Mouse (Mus musculus): ENCODE data around the gene Arhgef16. TPM values are rescaled to one million over a fixed set of nuclear protein-coding genes. Genes with fewer than 3 reads are reported as not detected.

Gene Arhgef16
- total and polyA plus RNA-seq, 3 experiments, result not detected

- no peak overlapping the region for H3K27ac ChIP-seq (ENCODE audit: insufficient read depth, low read depth)
- no peak overlapping the region for H3K4me2 ChIP-seq (ENCODE audit: insufficient read depth, low read depth, poor library complexity, severe bottlenecking)
- H3K4me3 ChIP-seq (replicated peaks in 1 of 3; ENCODE audit: low read depth in 2 of 3, low read length in 2 of 3, poor library complexity in 1 of 3), result no peak overlapping the region
- H3K4me1 ChIP-seq (ENCODE audit: control insufficient read depth in 1 of 2, insufficient read depth in 2 of 2), result no peaks in the 10 kb centered on the region
- TF ChIP-seq POLR2AphosphoS2 (IDR thresholded peaks at IDR 0.05; ENCODE audit: low read depth, low read length) (no peak), RAD21 (IDR thresholded peaks at IDR 0.05; ENCODE audit: low read depth, low read length) (no peak), RCOR1 (conservative IDR thresholded peaks at IDR 0.05; ENCODE audit: low read depth, low read length) (no peak), JUND (conservative IDR thresholded peaks at IDR 0.05; ENCODE audit: low read depth, low read length) (no peak), ELF1 (IDR thresholded peaks at IDR 0.05; ENCODE audit: low read depth, low read length) (no peak), E2F4 (IDR thresholded peaks at IDR 0.05; ENCODE audit: insufficient replicate concordance, low read depth, low read length) (no peak), TCF12 (IDR thresholded peaks at IDR 0.05; ENCODE audit: low read depth, low read length) (no peak), ZC3H11A (IDR thresholded peaks at IDR 0.05; ENCODE audit: low read depth, low read length) (no peak), CHD1 (IDR thresholded peaks at IDR 0.05; ENCODE audit: low read depth, low read length) (no peak), MAX (IDR thresholded peaks at IDR 0.05; ENCODE audit: low read length) (no peak), USF1 (IDR thresholded peaks at IDR 0.05; ENCODE audit: low read depth, low read length) (no peak)
- no peaks in the 10 kb centered on the region for H3K36me3 ChIP-seq (replicated peaks in 1 of 2; ENCODE audit: control insufficient read depth in 1 of 2, insufficient read depth in 1 of 2, low read length in 1 of 2)
- dilution Hi-C loops (cut with MboI; ENCODE audit: extremely low pct_ligation_motif_present, extremely low pct_unique_long_range_greater_than_20kb, low sequenced_read_pairs), result no loop called here
- no peaks in the 10 kb centered on the region for H3K27me3 ChIP-seq (replicated peaks)
- peaks cover 98% of the 10 kb centered on the region for H3K9me3 ChIP-seq (replicated peaks; ENCODE audit: low read length)
- no peak for DNase-seq (ENCODE audit: extremely low read depth)
- H3K9ac ChIP-seq (ENCODE audit: insufficient read depth, low read depth), result no peak overlapping the region
- in situ Hi-C loops (cut with MboI; ENCODE audit: low pct_ligation_motif_present, low pct_unique_long_range_greater_than_20kb, low sequenced_read_pairs), result no loop called here
- no peaks in the 10 kb centered on the region for H3K79me2 ChIP-seq (replicated peaks; ENCODE audit: control insufficient read depth, extremely low read depth, insufficient read depth, poor library complexity, severe bottlenecking)
Observed at GRCm38 (mm10) chr4:154269520-154269919, 32.0 kb downstream of the Arhgef16 start.

GRCm38 (mm10) chr4:154267511-154267910, 34.0 kb downstream of the Arhgef16 start:
- no peaks in the 10 kb centered on the region for H3K36me3 ChIP-seq (replicated peaks in 1 of 2; ENCODE audit: control insufficient read depth in 1 of 2, insufficient read depth in 1 of 2, low read length in 1 of 2)
- TF ChIP-seq HCFC1 (IDR thresholded peaks at IDR 0.05; ENCODE audit: low read depth, low read length), result no peak
- in situ Hi-C loops (cut with MboI; ENCODE audit: low pct_ligation_motif_present, low pct_unique_long_range_greater_than_20kb, low sequenced_read_pairs), result no loop called here

GRCm38 (mm10) chr4:154262071-154262470, 39.4 kb downstream of the Arhgef16 start:
- DNase-seq (ENCODE audit: extremely low read depth), result no peak
- in situ Hi-C loops (cut with MboI; ENCODE audit: low pct_ligation_motif_present, low pct_unique_long_range_greater_than_20kb, low sequenced_read_pairs), result no loop called here
- H3K4me3 ChIP-seq (replicated peaks in 1 of 3; ENCODE audit: low read depth in 2 of 3, low read length in 2 of 3, poor library complexity in 1 of 3), result no peak overlapping the region
- H3K27ac ChIP-seq (ENCODE audit: insufficient read depth, low read depth), result no peak overlapping the region
- H3K27me3 ChIP-seq (replicated peaks), result no peaks in the 10 kb centered on the region
- dilution Hi-C loops (cut with MboI; ENCODE audit: extremely low pct_ligation_motif_present, extremely low pct_unique_long_range_greater_than_20kb, low sequenced_read_pairs), result no loop called here
- H3K4me2 ChIP-seq (ENCODE audit: insufficient read depth, low read depth, poor library complexity, severe bottlenecking), result no peak overlapping the region
- H3K4me1 ChIP-seq (ENCODE audit: control insufficient read depth in 1 of 2, insufficient read depth in 2 of 2), result no peaks in the 10 kb centered on the region
- no peaks in the 10 kb centered on the region for H3K36me3 ChIP-seq (replicated peaks in 1 of 2; ENCODE audit: control insufficient read depth in 1 of 2, insufficient read depth in 1 of 2, low read length in 1 of 2)
- no peak for TF ChIP-seq SIN3A (IDR thresholded peaks at IDR 0.05; ENCODE audit: low read length)
- no peak for TF ChIP-seq IRF4 (IDR thresholded peaks at IDR 0.05; ENCODE audit: low read depth, low read length)
- TF ChIP-seq MAZ (IDR thresholded peaks at IDR 0.05; ENCODE audit: low read depth, low read length), result no peak
- TF ChIP-seq BHLHE40 (IDR thresholded peaks at IDR 0.05; ENCODE audit: low read depth, low read length), result no peak
- TF ChIP-seq EP300 (IDR thresholded peaks at IDR 0.05; ENCODE audit: low read length), result no peak
- no peak for TF ChIP-seq TBP (conservative IDR thresholded peaks at IDR 0.05; ENCODE audit: low read depth, low read length)
- no peak for TF ChIP-seq MAFK (IDR thresholded peaks at IDR 0.05; ENCODE audit: insufficient replicate concordance, low read length)
- TF ChIP-seq ELF1 (IDR thresholded peaks at IDR 0.05; ENCODE audit: low read depth, low read length), result no peak
- no peak for TF ChIP-seq ZMIZ1 (IDR thresholded peaks at IDR 0.05; ENCODE audit: low read depth, low read length)
- no peak for TF ChIP-seq ZNF384 (IDR thresholded peaks at IDR 0.05; ENCODE audit: low read depth, low read length)
- TF ChIP-seq MAX (IDR thresholded peaks at IDR 0.05; ENCODE audit: low read length), result no peak
- no peak for TF ChIP-seq ETS1 (conservative IDR thresholded peaks at IDR 0.05; ENCODE audit: low read depth, low read length)
- no peak for TF ChIP-seq MYC (IDR thresholded peaks at IDR 0.05; ENCODE audit: low read depth, low read length)
- H3K9me3 ChIP-seq (replicated peaks; ENCODE audit: low read length), result peaks cover 96% of the 10 kb centered on the region
- H3K79me2 ChIP-seq (replicated peaks; ENCODE audit: control insufficient read depth, extremely low read depth, insufficient read depth, poor library complexity, severe bottlenecking), result no peaks in the 10 kb centered on the region
- H3K9ac ChIP-seq (ENCODE audit: insufficient read depth, low read depth), result no peak overlapping the region

More at GRCm38 (mm10) chr4:154267511-154267910, 34.0 kb downstream of the Arhgef16 start:
- H3K4me2 ChIP-seq (ENCODE audit: insufficient read depth, low read depth, poor library complexity, severe bottlenecking), result no peak overlapping the region
- dilution Hi-C loops (cut with MboI; ENCODE audit: extremely low pct_ligation_motif_present, extremely low pct_unique_long_range_greater_than_20kb, low sequenced_read_pairs), result no loop called here
- peak overlapping the region in 1 of 3 experiments; percentile 6 for H3K4me3 ChIP-seq (replicated peaks in 1 of 3; ENCODE audit: low read depth in 2 of 3, low read length in 2 of 3, poor library complexity in 1 of 3)
- no peak overlapping the region for H3K9ac ChIP-seq (ENCODE audit: insufficient read depth, low read depth)
- peaks cover 93% of the 10 kb centered on the region for H3K9me3 ChIP-seq (replicated peaks; ENCODE audit: low read length)
- no peaks in the 10 kb centered on the region for H3K4me1 ChIP-seq (ENCODE audit: control insufficient read depth in 1 of 2, insufficient read depth in 2 of 2)
- H3K27ac ChIP-seq (ENCODE audit: insufficient read depth, low read depth), result no peak overlapping the region
- no peaks in the 10 kb centered on the region for H3K79me2 ChIP-seq (replicated peaks; ENCODE audit: control insufficient read depth, extremely low read depth, insufficient read depth, poor library complexity, severe bottlenecking)
- DNase-seq (ENCODE audit: extremely low read depth), result no peak
- H3K27me3 ChIP-seq (replicated peaks), result no peaks in the 10 kb centered on the region
